Mouse (Mus musculus): Measurements from ENCODE around the gene Gm14410.
"Not testable (repeated sequence)": the region's sequence is repeated elsewhere in the genome, so short reads cannot be mapped to it uniquely, and the experiment has no call there.

The Gm14410 gene

DNA sequence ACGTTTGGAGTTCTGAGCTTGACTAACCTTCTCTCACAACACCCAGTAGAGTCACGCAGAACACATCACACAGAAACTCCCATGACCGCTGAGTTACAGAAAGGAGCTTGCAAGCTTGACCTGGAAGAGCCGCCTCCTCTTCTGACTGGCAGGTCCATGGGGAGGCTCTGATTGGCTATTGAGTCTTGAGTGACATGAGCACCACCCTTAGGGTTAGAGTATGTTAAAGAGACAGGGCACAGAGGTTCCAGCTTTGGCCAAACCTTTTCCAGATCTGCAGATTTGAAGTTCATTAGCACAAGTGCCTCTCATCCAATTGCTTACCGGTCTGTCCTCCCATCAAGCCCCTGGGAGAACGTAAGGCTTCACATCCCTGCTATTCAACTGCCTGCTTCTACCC is at the start of gene Gm14410:
Gene Gm14410, minus strand, starts transcription at position 81 of the 400 bp plus-strand sequence.
- DNase-seq (ENCODE audit: low spot score) = peak; percentile 64

DNA sequence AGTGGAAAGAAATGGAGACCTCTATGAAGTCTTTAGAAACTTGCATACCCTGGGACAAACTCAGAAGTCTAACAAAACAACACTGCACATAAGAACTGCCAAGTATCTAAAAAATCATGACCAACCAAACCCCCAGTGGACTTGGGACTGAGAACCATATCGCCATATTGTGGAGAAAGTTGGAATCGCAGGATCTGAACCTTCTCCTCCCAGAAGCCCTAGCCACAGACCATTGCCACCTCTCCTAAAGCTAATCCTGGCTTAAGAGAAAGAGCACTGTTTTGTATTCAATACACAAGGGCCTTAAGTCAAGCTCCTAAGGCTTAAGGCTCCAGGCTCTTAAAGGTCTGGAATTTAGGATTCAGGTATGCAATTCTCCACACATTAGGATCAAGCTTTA is 41.2 kb upstream of the Gm14410 start:
- DNase-seq (ENCODE audit: low spot score) = not testable (repeated sequence)

DNA sequence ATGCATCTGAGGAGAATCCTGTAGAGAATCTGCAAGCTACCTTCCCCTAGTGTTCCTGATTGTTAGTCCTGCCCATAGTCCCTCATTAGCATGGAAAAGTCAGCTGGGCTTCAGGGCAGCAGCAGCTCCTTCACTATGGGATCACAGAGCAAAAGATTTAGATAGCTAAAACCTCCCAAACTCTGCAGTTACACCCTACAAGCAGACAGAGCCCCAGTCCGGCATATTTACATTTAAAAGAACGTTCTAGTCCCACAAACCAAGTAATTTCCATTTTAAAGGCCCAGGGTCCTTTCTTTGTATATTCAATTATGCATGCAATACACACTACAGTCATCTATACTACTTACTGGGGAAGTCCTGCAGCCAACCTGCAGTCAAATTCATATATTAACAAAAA is 24.2 kb upstream of the Gm14410 start:
- DNase-seq (ENCODE audit: low spot score) = not testable (repeated sequence)

DNA sequence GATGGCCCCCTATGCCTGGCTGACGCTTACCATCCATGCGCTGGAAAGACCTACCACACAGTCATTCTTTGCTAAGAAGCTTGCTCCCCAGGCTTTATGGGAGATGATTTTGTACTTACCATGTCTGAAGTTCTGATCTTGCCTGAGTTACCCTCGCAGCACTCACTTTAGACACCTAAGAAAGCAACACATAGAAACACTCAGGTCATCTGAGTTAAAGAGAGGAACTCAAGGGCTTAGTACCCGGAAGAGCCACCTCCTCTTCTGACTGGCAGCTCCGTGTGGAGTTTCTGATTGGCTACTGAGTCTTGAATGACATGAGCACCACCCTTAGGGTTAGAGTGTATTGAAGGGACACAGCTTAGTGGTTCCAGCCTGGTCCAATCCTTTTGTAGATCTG is 33.5 kb downstream of the Gm14410 start:
- not testable (repeated sequence) for DNase-seq (ENCODE audit: low spot score)
